Mouse (Mus musculus) spleen, adult 2 months (tissue): ENCODE results near the gene Dnajc6. TPM values are rescaled to one million over a fixed set of nuclear protein-coding genes. Genes with fewer than 3 reads are reported as not detected.

ENCODE experiments used
- DNase-seq, 2 experiments: peaks; one replicate each; pipeline versions ENCODE4 v3.0.0 to v3.0.0-alpha.2; 2012 to 2021; ENCODE audit warnings: low spot score in 2 of 2, low read depth in 1 of 2
- H3K27ac ChIP-seq: fragments of 200-500 bp; 2 replicates; pipeline ENCODE4 v1.5.1; 2012; ENCODE audit warnings: low read length, inconsistent platforms; ENCODE audit not compliant: insufficient read depth
- H3K27me3 ChIP-seq: fragments of 200-500 bp; 2 replicates; pipeline ENCODE4 v1.6.1; 2012; ENCODE audit warnings: mild to moderate bottlenecking, moderate library complexity, low read length, inconsistent platforms; ENCODE audit not compliant: control insufficient read depth, insufficient read depth
- H3K36me3 ChIP-seq: fragments of 200-500 bp; 2 replicates; pipeline ENCODE4 v1.6.1; 2012; ENCODE audit warnings: mild to moderate bottlenecking, low read length, inconsistent platforms; ENCODE audit not compliant: control insufficient read depth, insufficient read depth
- H3K4me1 ChIP-seq: fragments of 200-500 bp; 2 replicates; pipeline ENCODE4 v1.6.1; 2011; ENCODE audit warnings: inconsistent platforms; ENCODE audit not compliant: control insufficient read depth, insufficient read depth, insufficient read length
- H3K4me3 ChIP-seq: fragments of 200-500 bp; 2 replicates; pipeline ENCODE4 v1.5.1; 2011; ENCODE audit warnings: mild to moderate bottlenecking, inconsistent platforms; ENCODE audit not compliant: insufficient read depth, insufficient read length; ENCODE audit errors: extremely low read depth
- CTCF ChIP-seq: fragments of 200-500 bp; IDR thresholded peaks from 2 replicates; pipeline ENCODE4 v1.5.1; 2011; ENCODE audit warnings: mild to moderate bottlenecking, inconsistent platforms; ENCODE audit not compliant: insufficient read depth, insufficient read length, insufficient replicate concordance; ENCODE audit errors: extremely low read depth
- POLR2A ChIP-seq: fragments of 200-500 bp; IDR thresholded peaks from 2 replicates; pipeline ENCODE4 v1.6.1; 2011; ENCODE audit warnings: low read depth, low read length, inconsistent platforms
- WGBS: fragments of 180-500 bp; shearing (Covaris S2); methylation state at CpG from one replicate; pipeline ENCODE4 v1.1.7; 2018; 5-methylcytosine and 5-hydroxymethylcytosine counted together
- polyA plus RNA-seq: library from polyadenylated mRNA; depleted of rRNA; stranded (reverse); fragments of >200 nt; gene quantifications from 2 replicates; pipeline ENCODE4 v1.2.3, GENCODE M21; 2012

The Dnajc6 gene
- polyA plus RNA-seq, 1 experiment = 1.6 TPM

DNA sequence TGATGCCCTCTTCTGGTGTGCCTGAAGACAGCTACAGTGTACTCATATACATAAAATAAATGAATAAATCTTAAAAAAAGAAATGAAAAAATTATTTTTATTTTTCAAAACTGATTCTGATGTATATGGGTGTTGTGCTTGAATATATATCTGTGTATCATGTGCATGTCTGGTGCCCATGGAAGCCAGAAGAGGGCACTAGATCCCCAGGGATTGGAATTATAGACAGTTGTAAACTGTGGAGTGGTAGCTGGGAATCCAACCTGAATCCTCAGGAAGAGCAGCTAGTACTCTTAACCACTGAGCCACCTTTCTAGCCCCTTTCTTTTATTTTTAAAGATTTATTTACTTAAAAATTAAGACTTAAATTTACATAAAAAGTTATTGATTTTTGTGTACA lies 9.9 kb downstream of the Dnajc6 start:
- TF ChIP-seq CTCF (no peak), POLR2A (no peak)
- H3K4me1 ChIP-seq = peaks cover 3% of the 10 kb centered on the region; the same call in 1 of the 2 replicates
- DNase-seq = no peak

DNA sequence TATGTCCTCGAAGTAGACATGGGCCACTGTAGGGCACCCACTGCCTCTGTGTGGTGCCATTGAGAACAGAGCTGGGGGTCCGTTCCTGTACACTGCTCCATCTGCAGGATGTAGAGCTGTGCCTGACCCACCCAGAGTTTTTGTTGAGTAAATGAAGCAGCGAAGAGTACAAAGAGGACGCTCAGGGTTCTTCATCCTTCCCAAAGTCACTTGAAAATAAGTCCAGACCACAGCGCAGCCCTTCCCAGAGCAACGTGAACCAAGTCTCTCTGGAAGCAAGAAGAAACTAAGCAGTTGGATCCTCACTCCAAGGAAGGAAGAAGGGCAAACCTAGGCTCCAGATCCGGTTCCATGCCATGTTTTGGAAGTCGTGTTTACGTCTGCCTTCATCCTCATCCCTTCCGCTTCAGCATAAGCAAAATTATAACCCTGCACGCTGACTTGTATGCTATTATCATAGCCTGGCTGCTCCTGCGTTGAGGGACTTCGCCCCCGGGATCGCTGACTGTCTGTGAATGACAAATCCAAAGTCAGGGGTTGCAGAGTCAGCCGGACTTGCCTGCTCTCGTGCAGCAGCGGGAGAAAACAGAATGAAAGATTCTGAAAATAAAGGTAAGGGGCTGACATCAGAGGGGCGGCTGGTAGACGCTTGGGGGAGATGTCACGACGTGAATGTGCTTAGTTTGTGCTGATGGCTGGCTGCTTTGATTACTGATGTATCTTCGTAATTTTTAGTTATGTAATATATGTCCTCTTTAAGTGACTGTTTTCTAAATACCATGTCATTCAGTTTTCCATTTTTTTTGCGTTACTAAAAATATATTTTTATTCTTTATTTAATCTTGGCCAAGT lies 11.3 kb downstream of the Dnajc6 start:
- peaks cover 4% of the 10 kb centered on the region; the same call in 1 of the 2 replicates for H3K27me3 ChIP-seq
- peak overlapping the region; percentile 46; the same call in 1 of the 2 replicates for H3K4me3 ChIP-seq
- H3K36me3 ChIP-seq = no peaks in the 10 kb centered on the region
- TF ChIP-seq CTCF = no peak
- TF ChIP-seq POLR2A = no peak
- H3K27ac ChIP-seq = no peak overlapping the region
- H3K4me1 ChIP-seq = peaks cover 3% of the 10 kb centered on the region; the same call in 1 of the 2 replicates
- 8% methylated on average over 24 of the region's 24 CpGs for WGBS
- no peak for DNase-seq

More for the DNA sequence above, 9.9 kb downstream of the Dnajc6 start:
- Histone ChIP-seq H3K4me3 (no peak overlapping the region), H3K27ac (no peak overlapping the region), H3K36me3 (no peaks in the 10 kb centered on the region), H3K27me3 (peaks cover 4% of the 10 kb centered on the region; the same call in 1 of the 2 replicates)

DNA sequence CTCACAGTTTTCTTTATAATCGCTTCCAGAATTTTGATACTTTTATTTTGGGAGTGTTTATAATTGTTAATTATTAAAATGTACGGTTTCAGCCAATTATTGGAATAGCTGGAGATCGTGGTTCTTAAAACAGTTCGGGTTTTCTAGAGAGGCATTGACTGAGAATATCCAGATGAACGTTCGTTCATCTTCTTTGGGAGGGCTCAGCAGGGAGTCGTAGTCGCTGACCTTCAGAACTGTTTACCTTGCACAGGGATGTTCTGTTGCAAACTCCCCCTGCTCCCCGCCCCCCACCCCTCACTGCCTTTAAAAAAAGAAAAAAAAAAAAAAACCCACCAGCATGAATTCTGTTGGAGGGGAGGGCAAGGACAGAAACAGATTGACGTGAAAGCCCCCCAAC lies 12.0 kb downstream of the Dnajc6 start:
- Histone ChIP-seq H3K36me3 (no peaks in the 10 kb centered on the region), H3K4me1 (peaks cover 3% of the 10 kb centered on the region; the same call in 1 of the 2 replicates), H3K4me3 (peak overlapping the region; percentile 44), H3K27ac (no peak overlapping the region), H3K27me3 (peaks cover 4% of the 10 kb centered on the region; the same call in 1 of the 2 replicates)
- DNase-seq = no peak
- no peak for TF ChIP-seq POLR2A
- TF ChIP-seq CTCF = no peak
- WGBS = 2% methylated on average over 10 of the region's 10 CpGs

DNA sequence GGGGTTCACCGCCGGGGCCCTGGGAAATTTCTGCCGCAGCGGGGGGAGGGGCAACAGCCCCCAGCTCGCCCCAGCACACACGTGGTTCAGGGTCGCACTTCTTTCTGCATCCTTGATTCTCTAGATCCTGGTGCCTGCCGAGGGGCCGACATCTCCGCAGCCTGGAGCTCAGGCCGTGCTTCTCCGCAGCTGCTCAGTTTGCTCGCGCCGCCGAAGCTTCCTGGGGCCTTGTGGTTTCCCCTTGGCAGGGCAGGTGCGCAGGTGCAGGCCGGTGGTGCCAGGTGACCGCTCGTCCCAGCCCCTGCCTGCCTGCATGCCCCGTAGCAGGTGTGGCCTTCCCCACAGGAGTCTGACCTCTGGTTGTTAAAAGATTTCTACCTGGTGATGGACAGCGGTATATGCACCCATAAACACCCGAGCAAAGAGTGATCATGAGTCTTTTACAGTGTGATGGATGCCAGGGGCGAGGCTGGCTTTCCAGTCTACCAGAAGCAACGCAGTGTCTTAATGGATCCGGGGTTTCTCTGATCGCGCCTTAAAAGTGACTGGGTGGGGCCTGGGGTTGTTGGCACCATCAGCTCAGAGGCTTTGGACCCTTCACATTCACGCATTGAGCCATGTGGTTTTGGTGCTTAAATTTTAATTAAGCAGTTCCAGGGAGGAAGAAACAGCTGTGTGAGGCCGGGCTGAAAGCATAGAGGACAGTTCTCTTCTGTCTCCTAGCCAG lies 12.6 kb downstream of the Dnajc6 start:
- Histone ChIP-seq H3K27ac (no peak overlapping the region), H3K4me3 (peak overlapping the region; percentile 44), H3K36me3 (no peaks in the 10 kb centered on the region), H3K27me3 (peaks cover 4% of the 10 kb centered on the region; the same call in 1 of the 2 replicates), H3K4me1 (peaks cover 3% of the 10 kb centered on the region; the same call in 1 of the 2 replicates)
- DNase-seq = peak in 1 of 2 experiments; percentile 7
- 4% methylated on average over 30 of the region's 30 CpGs for WGBS
- no peak for TF ChIP-seq CTCF
- TF ChIP-seq POLR2A = no peak

DNA sequence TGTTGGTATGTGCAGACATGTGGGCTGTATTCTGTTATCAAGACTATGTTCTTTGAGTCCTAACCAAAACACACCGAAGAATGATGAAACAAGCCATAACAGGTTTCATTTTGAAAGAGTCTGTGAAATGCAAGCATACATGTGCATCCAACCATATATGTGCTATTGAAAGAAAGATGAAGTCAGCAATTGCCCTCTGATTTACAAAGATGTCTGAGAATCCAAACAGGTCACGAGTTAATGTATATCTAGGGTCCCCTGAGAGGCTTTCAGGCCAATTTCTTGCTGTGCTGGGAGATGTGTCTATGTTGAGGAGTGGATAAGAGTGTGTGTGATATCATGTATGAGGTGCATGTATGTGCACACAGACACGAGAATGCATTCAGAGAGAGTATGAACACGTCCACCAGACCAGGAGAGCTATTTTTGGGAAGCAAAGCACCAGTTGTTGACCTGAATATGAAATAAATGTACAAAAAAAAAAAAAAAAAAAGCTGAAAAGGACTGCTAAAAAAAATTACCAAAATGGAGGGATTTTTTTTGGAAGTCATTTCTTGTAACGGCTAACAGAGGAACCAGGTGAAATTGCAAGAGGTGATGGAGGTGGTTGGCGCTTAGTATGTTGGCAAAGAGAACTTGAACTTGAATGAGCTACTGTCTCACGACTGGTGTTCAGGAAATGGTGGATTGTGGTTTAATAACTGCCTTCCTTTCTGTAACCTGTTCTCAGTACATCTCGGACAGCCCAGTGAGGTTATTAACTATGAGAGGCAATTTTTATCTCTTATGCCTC lies 13.9 kb downstream of the Dnajc6 start:
- peaks cover 4% of the 10 kb centered on the region; the same call in 1 of the 2 replicates for H3K27me3 ChIP-seq
- DNase-seq = no peak
- no peak overlapping the region for H3K27ac ChIP-seq
- no peak overlapping the region for H3K4me3 ChIP-seq
- H3K4me1 ChIP-seq = peaks cover 3% of the 10 kb centered on the region; the same call in 1 of the 2 replicates
- TF ChIP-seq CTCF = no peak
- TF ChIP-seq POLR2A = no peak
- no peaks in the 10 kb centered on the region for H3K36me3 ChIP-seq
- WGBS = 21% methylated on average over 8 of the region's 8 CpGs

DNA sequence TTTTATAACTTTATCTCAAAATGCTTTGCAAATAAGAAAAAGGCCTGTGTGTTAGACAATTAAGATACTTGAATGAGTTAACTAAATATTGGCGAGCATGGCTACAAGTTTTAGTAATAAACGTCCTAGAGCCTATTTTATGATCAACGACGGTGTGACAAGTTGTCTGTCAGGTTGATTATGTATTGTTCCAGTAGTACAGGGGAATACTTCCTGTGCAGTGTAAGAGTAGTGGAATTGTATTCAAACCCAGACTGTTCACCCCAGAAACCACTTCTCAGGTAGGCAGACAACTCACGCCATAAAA lies 14.4 kb downstream of the Dnajc6 start:
- TF ChIP-seq POLR2A (no peak), CTCF (no peak)
- Histone ChIP-seq H3K27ac (no peak overlapping the region), H3K36me3 (no peaks in the 10 kb centered on the region), H3K4me3 (no peak overlapping the region), H3K27me3 (peaks cover 4% of the 10 kb centered on the region; the same call in 1 of the 2 replicates), H3K4me1 (peaks cover 3% of the 10 kb centered on the region; the same call in 1 of the 2 replicates)
- DNase-seq = no peak
- 21% methylated on average over 5 of the region's 5 CpGs for WGBS
